In the genomic region with DNA sequence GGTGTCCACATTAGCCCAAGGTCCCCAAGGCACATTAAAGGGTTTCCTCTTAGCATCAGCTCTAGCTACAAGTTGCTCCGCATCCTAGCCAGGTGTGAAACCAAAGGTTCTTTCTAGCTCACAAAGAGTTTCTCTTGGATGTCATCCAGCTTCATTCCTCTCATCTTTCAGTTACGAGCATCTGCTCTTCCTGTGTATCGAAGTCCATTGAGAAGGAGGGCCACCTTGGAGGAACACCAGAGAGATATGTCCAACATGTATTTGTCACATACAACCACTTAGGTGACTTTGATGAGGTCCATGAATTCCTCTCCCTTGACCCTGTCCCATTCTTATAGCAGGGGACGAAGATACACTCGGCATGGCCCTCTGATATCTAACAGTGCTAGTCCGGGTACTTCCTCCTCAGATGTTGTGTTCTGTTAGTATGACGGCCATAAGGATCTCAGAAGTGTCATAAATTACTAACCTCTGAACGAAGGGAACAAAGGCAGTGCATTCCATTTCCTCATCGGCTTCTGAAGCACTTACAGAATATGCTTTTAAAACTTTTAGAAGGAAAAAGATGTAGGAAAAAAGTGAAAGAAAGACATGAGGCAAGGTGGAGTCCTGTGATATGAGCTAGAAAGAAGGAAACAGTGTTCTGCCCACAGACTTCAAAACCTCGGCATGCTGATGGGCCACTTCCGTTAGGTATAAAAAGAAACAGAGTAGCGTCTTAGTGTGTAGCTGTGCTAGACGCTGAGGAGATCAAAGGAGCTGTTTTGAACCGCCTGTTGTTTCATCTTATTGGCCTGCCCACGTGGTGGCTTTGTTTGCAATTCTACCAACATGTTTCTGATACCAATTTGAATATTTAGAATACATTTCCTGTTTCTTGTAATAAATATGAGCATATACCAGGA, we compare ENCODE assay signal across 10 mouse cellular contexts.
DNase-seq lines count a peak whose midpoint lies in the region; ATAC-seq and TF ChIP-seq lines count a peak whose summit lies in the region.
"Had no signal": no experiment of that assay in that cellular context is flagged by ENCODE, and none has a peak within 500 bp of the region (broad histone marks: within the 10 kb centered on the region; RNA-seq: fewer than 3 reads in every experiment).

No protein-coding gene starts in this region.

- H3K9ac ChIP-seq in limb, embryonic 12.5 days (replicated peaks) = no peak overlapping the region
- H3K9ac ChIP-seq in hindbrain, postnatal 0 days (replicated peaks; ENCODE audit: low read length) = no peak overlapping the region
- H3K9ac ChIP-seq: hindbrain, embryonic 12.5 days; neural tube, embryonic 12.5 days had no signal

- H3K4me1 ChIP-seq in limb, embryonic 12.5 days (replicated peaks) = peaks cover 27% of the 10 kb centered on the region
- H3K4me1 ChIP-seq in limb, embryonic 10.5 days = peaks cover 12% of the 10 kb centered on the region
- peaks cover 6% of the 10 kb centered on the region; the same call in 1 of the 2 replicates for H3K4me1 ChIP-seq in hindbrain, postnatal 0 days (ENCODE audit: insufficient read depth, low read length)

- WGBS in limb, embryonic 12.5 days = 58% methylated on average over 15 of the region's 15 CpGs
- 80% methylated on average over 15 of the region's 15 CpGs for WGBS in limb, embryonic 10.5 days
- 82% methylated on average over 15 of the region's 15 CpGs for WGBS in hindbrain, postnatal 0 days

- H3K27ac ChIP-seq in limb, embryonic 12.5 days = 0 out of 2 replicates have a peak overlapping the region, but pooled peaks have one; percentile 18
- H3K27ac ChIP-seq in limb, embryonic 10.5 days = no peak overlapping the region
- H3K27ac ChIP-seq in hindbrain, postnatal 0 days = no peak overlapping the region
- H3K27ac ChIP-seq: hindbrain, embryonic 12.5 days; neural tube, embryonic 12.5 days had no signal

- H3K27me3 ChIP-seq in limb, embryonic 12.5 days = 0 out of 2 replicates have a peak, but pooled peaks cover 4% of the 10 kb centered on the region
- peaks cover 5% of the 10 kb centered on the region for H3K27me3 ChIP-seq in limb, embryonic 10.5 days (ENCODE audit: low read depth, poor library complexity, severe bottlenecking)
- no peaks in the 10 kb centered on the region for H3K27me3 ChIP-seq in hindbrain, postnatal 0 days (ENCODE audit: insufficient read depth, low read length)
- H3K27me3 ChIP-seq: hindbrain, embryonic 12.5 days; neural tube, embryonic 12.5 days had no signal

- H3K4me2 ChIP-seq in limb, embryonic 12.5 days = no peak overlapping the region
- H3K4me2 ChIP-seq in hindbrain, postnatal 0 days (ENCODE audit: low read depth, low read length) = no peak overlapping the region
- H3K4me2 ChIP-seq: hindbrain, embryonic 12.5 days; neural tube, embryonic 12.5 days had no signal

- DNase-seq in limb, embryonic 10.5 days (ENCODE audit: low spot score) = no peak
- peak; percentile 62 for DNase-seq in lung, postnatal 36 days
- peak; percentile 87 for DNase-seq in thymus, postnatal 0 days (ENCODE audit: low spot score)
- DNase-seq in kidney, postnatal 10 days = no peak
- DNase-seq in ovary, postnatal 36 days (ENCODE audit: low spot score) = no peak
- no peak for DNase-seq in hindbrain, postnatal 0 days (ENCODE audit: low spot score)

- no peak overlapping the region for H3K4me3 ChIP-seq in limb, embryonic 12.5 days (replicated peaks)
- H3K4me3 ChIP-seq in limb, embryonic 10.5 days = no peak overlapping the region
- no peak overlapping the region for H3K4me3 ChIP-seq in hindbrain, postnatal 0 days (ENCODE audit: low read length)
- H3K4me3 ChIP-seq: hindbrain, embryonic 12.5 days; neural tube, embryonic 12.5 days had no signal

- no peaks in the 10 kb centered on the region for H3K9me3 ChIP-seq in limb, embryonic 12.5 days
- no peaks in the 10 kb centered on the region for H3K9me3 ChIP-seq in limb, embryonic 10.5 days (replicated peaks)
- H3K9me3 ChIP-seq in hindbrain, postnatal 0 days (ENCODE audit: low read length) = no peaks in the 10 kb centered on the region
- H3K9me3 ChIP-seq: hindbrain, embryonic 12.5 days; neural tube, embryonic 12.5 days had no signal

- TF ChIP-seq CTCF in hindbrain, postnatal 0 days (IDR thresholded peaks at IDR 0.05; ENCODE audit: low read depth) = no peak

- H3K36me3 ChIP-seq in limb, embryonic 12.5 days = no peaks in the 10 kb centered on the region
- H3K36me3 ChIP-seq in limb, embryonic 10.5 days = no peaks in the 10 kb centered on the region
- H3K36me3 ChIP-seq in hindbrain, postnatal 0 days (ENCODE audit: insufficient read depth, low read length) = no peaks in the 10 kb centered on the region
- H3K36me3 ChIP-seq: hindbrain, embryonic 12.5 days; neural tube, embryonic 12.5 days had no signal

- no peak for ATAC-seq in limb, embryonic 12.5 days (ENCODE audit: insufficient number of reproducible peaks, insufficient read depth, low FRiP score, low TSS enrichment, low read depth)
- ATAC-seq in hematopoietic stem cell, adult 5-6 weeks (replicated peaks in 1 of 2; ENCODE audit: insufficient read depth in 1 of 2, low FRiP score in 2 of 2, low TSS enrichment in 1 of 2, low read depth in 1 of 2, poor library complexity in 2 of 2, severe bottlenecking in 2 of 2) = peak; percentile 84 to 87
- ATAC-seq in hindbrain, postnatal 0 days = no peak

Comparison
In these comparisons a context has a peak if more than half of its experiments do, and no peak if none do; other contexts are left out.
1. ATAC-seq: peak in hematopoietic stem cell, adult 5-6 weeks (2 of 2); none in limb, embryonic 12.5 days (single experiment) and hindbrain, postnatal 0 days (single experiment).
2. DNase-seq: peak in lung, postnatal 36 days (single experiment) and thymus, postnatal 0 days (single experiment); none in limb, embryonic 10.5 days (single experiment), kidney, postnatal 10 days (single experiment), ovary, postnatal 36 days (single experiment) and hindbrain, postnatal 0 days (single experiment).